Mouse (Mus musculus) lung, postnatal 10 days (tissue): ENCODE results near the gene Sp7.

Source experiments
- DNase-seq: peaks from one replicate; pipeline ENCODE4 v3.0.0; 2021

Gene Sp7

DNA sequence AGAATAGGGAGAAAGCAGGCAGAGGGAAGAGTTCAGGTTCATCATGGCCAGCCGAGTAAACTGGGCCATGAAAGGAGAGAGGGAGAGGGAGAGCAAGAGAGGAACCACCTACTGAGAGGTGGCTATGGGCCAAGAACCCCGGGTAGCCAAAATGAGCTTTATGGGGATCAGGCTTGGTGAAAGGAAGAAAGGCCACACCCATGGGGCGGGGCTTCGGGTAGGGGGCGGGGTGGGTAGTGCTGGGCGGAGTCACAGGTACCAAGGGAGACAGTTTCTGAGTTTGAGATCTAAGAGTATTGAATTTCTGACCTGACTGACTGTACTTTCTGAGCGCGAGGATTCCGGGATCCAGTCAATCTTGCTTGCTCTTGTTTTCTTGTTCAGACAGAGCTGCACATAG, 19.7 kb upstream of the Sp7 start:
- no peak for DNase-seq

DNA sequence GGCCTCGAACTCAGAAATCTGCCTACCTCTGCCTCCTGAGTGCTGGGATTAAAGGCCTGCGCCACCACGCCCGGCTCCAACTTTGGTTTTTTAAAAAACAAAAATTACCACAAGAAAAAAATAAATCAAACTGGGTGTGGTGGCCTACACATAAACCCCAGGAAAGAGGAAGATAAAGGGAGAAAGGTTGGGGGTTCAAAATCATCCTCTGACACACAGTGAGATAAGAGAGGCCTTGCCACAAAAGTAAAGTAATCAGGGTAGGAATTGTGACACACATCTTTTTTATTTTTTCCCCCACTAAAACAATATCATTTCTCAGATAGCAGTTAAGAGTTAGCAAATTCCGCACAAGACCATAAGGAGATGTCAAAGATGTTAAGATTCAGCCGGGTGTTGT, 16.7 kb upstream of the Sp7 start:
- no peak for DNase-seq

DNA sequence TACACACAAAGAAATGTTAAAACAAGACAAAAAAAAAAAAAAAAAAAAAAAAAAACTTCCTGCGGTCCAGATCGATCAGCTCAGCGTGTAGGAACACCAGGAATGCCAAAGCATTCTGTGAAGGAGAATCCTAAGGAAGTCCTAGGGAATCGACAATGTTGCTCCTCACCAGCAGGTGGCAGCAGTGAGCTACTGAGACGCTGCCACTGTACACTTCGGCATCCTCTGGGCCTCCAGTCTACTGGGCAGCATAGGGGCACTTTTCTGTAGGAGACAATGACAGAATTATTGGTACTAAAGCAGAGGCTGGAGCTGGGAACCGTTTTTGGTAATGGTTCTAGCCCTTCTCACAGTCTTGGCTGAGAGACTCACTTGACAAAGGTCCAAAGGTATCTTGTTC, 14.6 kb upstream of the Sp7 start:
- DNase-seq, result peak; percentile 89

DNA sequence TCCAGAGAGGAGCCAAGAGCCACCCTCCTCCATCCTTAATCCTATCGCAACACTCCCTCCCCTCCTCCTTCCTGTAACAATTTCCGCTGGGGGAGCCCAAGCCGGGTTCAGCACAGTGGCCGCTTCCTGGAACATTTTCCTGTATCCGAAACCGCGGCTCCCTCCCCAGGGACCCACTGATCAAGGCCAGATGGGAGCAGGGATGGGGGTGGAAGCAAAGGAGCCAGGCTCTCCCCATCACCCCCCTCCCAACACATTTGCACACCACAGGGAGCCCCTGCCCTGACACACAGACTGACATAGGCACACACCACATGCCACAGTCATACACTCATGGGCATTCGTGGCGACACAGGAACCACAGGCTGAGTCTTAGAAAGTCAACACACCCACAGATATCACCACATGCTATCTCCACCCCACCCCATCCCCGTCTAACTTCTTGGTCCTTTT, 10.9 kb upstream of the Sp7 start:
- DNase-seq, result peak; percentile 82

DNA sequence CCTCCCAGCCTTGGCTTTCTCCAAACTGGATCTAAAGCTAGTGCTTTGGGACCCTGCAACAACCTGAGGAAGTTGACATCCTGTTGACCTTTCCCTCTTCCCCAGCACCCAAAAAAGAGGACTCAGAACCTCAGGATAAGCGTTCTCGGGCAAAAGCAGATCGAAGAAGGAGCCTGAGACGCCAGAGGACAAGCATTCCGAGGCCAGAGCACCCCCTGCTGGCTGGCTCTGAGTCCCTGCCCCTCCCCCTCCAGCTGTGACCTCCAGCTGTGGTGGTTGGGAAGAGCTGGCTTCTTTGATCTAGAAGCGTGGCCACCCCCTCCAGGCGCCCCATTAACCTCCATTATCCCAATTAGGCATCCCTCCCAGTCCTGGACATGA, 10.2 kb upstream of the Sp7 start:
- DNase-seq, result peak; percentile 96

DNA sequence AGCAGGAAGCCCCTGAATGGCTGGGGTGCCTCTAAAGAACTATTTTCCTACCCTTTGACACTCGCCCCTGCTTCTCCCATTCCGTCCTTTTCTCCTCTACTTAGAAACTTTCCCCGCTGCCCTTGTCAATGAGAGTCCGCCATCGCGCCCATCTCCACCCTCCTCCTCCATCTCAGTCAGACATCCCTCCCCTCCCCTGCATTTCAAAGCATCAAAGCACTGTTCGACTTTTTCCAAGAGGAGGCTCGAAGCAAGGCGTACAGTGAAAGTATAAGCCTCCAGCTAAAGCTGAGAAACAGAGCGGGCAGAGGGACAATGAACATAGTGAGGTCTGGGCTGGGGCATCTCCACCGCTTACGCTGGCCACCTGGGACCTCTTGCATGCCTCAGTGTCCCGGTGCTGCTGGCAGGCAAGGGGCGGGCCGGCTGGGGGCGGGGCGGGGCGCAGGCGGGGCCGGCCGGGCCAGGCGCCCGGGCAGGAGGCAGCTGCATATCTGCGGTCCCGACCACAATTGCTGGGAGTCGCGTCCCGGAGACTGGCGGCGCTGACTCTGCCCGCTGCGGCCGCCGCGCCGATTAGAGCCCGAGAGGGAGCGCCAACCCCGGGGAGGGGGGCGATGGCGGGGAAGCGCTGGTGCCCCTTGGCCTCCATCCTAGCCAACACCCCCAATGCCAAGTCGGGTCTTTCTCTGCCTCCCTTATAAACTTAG, 9.6 kb upstream of the Sp7 start:
- peak; percentile 63 for DNase-seq

DNA sequence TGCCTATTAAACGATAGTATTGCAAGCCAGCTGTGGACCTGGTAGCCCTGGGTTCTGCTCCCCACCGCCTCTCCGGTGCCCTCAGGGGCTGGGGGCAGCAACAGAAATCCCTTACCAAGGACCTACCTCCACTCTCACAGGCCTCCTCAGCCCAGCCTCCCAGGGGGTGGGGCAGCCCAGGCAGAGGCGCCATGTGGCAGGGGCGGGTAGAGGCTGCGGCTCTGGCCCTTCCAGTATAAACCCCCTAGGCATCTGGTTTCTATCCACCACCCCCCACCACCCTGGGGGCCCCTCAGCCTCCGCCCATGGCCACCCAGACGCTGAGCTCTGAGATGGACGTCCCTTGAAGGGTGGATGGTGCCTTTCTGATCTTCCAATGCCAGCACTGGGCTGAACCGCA, 3.7 kb upstream of the Sp7 start:
- DNase-seq, result no peak

DNA sequence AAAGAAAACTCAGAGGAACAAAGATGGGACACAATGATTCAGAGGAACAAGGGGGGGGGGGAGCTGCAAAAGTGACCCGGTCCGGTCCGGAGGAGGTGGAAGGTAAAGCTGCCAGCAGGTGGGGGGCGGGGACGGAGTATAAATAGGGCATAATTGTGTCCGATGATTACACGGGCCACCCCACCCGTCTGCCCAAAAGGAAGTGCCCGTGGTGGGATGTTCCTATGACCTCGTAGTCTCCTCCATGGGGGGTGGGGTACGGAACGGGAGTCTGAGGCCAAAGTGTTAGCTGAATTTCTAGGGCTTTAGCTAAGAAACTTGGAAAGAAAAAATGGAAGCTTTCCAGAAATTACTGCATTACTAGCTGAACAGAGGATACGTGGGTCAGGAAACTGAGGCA, 3.0 kb upstream of the Sp7 start:
- DNase-seq, result peak; percentile 20

DNA sequence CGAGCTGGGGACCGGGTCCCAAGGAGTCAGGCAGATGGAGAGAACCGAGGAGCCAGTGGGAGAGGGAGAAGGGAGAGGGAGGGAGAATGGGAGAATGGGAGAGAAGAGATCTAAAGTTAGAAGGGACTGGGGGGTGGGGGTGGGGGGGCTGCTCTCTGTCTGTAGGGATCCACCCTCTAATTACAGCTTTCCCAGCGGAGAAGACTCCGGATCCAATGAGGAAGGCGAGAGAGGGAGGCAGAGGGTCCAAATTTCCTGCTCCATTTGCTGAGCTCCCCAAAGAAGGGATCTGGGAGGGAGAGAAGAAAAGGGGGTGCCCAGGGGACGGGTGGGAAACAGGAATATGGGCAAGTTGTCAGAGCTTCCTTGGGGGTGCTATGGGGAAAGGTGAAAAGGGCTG, 744 bp downstream of the Sp7 start:
- no peak for DNase-seq

DNA sequence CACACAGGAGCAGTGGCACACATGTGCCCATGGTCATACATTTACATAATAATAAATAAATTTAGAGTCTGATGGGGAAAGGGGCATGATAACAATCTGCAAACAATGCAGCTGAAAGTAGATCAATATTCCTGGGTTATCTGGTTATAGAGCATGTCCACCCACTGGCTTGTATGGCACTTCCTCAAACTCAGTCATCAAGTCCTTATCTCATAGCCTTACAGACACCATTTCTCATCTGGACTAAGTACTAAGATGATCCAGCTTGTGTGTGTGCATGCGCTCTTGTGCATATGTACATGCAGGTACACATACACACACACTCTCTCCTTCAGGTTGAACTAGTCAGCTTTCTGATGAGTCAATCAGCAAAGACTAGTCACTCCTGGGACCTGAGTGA, 2.3 kb downstream of the Sp7 start:
- no peak for DNase-seq

DNA sequence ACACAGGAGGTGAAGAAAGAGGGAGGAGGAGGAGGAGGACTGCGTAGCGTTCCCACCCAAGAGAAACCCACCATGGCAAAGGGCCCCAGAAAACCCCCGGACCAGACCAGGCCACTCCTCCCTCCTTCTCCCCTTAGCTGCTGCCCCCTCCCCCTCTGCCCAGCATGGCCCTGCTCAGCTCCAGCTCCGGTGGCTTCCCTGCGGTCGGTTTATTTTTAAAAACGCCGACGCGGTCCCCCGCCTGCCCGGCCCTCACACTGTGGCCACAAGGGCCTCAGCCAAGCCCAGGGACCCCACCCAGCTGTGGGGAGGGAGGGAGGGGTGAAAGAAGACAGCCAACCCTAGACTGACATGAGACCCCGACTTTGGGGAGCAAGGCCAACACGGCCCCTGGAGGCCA, 4.3 kb downstream of the Sp7 start:
- peak; percentile 48 for DNase-seq

DNA sequence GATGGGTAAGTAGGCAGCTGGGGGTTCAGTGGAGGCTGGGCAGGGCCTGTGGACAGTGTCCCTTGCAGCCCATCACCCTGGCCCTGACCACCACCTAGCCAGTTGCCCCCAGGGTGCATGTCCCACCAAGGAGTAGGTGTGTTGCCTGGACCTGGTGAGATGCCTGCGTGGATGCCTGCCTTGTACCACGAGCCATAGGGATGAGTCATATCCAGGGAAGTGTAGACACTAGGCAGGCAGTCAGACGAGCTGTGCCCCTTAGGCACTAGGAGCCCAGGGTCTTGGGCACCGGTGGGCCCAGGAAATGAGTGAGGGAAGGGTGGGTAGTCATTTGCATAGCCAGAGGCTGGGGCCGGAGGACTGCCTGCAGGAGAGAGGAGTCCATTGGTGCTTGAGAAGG, 8.1 kb downstream of the Sp7 start:
- no peak for DNase-seq

DNA sequence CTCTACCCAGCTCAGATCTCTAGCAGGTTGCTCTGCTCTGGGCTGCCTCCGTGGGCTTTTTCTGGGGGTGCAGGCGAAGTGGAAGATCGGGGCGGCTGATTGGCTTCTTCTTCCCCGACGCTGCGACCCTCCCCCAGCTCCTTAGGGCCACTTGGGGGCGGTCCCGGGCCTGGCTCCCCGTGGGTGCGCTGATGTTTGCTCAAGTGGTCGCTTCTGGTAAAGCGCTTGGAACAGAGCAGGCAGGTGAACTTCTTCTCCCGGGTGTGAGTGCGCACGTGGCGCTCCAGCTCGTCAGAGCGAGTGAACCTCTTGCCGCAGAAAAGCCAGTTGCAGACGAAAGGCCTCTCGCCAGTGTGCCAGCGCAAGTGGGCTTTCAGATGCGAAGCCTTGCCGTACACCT, 8.9 kb downstream of the Sp7 start:
- DNase-seq, result no peak

DNA sequence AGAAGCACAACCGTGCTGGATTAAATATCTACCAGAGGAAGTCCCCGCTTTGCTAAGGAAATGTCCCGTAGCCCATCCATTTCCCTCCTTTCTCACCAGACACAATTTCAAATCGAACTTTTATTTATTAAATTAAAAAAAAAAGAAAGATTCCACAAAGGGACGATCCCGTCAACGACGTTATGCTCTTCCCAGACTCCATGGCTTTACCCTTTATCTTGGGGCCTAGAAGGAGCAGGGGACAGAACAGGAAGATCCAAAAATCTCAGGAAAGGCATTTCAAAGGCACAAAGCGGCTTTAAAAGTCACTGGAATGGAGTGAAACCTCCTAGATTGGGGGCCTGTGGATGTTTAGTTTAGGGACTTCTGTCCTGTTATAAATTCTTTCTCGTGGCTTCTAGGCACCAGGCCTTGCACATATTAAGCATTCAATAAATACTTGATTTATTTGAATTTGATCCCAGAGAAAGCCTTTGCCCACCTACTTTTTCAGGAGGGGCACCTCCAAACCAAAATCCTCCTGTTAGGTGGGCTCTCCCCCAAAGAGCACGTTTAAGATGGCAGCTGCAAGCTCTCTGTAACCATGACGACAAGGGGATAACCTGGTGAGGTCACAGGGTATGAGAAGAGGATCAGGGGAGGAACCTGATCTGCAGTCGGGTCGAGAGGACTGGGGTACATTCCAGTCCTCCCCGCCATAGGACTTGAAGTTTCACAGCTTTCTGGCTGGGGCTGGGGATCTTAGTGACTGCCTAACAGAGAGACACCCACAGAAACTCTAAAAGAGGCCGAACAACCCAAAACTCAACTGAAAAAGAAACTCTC, 10.3 kb downstream of the Sp7 start:
- DNase-seq, result no peak

DNA sequence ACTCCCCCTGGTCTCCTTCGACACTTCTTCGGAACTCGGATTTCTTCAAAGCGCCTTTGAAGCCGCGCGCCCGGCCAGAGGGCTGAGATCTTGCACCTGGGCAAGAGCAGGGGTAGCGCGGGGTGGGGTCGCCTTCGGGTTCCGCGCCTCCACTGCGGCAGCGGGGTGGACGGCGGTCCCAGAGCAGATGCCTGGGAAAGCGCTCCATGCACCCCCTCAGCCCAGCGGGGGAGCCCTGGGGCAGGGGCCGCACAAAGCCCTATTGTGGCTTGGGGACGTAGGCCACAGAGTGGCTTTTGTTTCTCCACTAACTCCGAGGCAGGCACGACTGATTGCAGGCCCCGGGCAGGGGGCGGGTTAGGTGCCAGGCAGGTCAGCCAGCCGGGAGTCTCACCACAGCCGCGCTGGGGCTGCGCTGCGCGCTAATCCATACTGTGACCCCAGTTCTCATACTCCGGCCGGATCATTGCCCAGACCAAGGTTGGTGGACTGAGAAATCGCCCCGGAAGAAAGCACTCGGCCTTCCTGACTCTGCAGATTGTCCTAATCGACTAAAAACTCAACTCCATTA, 11.0 kb downstream of the Sp7 start:
- peak; percentile 21 for DNase-seq

DNA sequence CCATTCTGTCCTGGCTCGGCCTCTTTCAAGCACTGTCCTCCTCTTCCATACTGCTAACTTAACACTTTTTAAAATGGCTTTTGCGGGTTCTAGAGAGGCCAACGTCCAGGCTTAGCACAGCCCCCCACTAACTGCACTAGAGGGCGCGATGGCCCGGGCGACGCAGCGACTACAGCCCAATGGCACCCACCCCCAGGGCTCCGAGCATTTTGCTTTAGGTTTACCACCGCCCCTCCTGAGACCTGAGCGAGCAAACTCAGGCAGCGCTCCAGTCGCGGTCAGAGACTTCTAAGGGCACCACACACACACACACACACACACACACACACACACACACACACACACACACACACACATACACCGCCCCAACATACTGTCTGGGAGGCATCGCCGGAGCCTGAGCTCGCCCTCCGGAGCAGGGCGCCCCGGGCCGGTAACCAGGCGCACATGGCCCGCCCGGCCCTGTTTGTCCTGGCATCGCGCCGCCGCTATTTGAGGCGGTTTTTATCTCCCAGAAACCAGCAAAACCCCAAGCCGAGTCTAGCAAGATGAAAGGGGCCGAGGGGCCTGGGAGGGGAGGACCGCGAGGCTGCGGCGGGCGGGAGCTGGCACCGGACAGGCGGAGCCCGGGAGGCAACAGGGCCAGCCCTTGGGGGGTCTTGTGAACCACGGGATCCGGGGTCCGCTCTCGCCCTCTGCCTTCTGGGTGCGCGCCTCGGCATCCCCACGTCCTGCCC, 11.7 kb downstream of the Sp7 start:
- peak; percentile 74 for DNase-seq

DNA sequence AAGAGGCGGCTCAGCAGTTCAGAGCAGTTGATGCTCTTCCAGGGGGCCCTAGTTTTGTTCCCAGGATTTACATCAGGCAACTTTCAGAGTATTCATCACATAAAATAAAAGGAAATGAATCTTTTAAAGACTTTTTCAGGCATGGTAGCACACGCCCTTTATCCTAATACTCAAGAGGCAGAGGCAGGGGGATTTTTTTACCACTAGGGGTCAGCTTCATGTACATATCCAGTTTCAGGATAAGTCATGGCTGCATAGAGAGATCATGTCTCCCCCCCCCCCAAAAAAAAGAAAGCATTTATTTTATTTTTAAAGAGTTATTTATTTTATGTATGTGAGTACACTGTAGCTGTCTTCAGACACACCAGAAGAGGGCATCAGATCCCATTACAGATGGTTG, 13.0 kb downstream of the Sp7 start:
- DNase-seq, result no peak

DNA sequence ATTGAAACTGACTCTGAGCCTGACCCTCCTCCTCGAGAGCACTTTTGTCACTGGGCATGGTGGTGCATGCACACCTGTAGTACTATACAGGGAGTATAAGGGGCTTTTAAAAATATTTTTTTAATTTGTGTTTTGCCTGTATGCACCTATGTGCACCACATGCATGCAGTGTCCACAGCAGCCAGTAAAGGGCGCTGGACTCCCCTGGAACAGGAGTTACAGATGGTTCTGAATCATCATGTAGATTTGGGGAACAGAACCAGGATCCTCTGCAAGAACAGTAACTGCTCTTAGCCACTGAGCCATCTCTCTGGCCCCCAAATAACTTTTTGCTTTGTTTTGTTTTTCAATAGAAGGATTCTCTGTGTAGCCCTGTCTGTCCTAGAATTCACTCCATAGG, 14.8 kb downstream of the Sp7 start:
- peak; percentile 22 for DNase-seq

DNA sequence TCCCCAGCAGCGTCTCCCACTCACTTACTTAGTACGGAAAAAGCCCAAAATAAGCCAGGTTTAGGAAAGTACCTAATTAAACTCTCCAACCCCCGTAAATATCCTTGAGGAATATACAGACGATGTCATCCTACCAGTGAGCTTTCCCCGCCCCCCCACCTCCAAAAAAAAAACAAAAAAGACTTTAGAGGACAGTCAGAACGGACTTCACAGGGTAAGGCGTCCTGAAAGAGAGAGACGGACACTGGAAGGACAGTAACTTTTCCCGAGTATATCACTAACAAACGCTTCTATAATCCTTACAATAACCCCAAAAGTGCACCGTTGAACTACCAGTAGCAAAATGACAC, 16.1 kb downstream of the Sp7 start:
- no peak for DNase-seq

DNA sequence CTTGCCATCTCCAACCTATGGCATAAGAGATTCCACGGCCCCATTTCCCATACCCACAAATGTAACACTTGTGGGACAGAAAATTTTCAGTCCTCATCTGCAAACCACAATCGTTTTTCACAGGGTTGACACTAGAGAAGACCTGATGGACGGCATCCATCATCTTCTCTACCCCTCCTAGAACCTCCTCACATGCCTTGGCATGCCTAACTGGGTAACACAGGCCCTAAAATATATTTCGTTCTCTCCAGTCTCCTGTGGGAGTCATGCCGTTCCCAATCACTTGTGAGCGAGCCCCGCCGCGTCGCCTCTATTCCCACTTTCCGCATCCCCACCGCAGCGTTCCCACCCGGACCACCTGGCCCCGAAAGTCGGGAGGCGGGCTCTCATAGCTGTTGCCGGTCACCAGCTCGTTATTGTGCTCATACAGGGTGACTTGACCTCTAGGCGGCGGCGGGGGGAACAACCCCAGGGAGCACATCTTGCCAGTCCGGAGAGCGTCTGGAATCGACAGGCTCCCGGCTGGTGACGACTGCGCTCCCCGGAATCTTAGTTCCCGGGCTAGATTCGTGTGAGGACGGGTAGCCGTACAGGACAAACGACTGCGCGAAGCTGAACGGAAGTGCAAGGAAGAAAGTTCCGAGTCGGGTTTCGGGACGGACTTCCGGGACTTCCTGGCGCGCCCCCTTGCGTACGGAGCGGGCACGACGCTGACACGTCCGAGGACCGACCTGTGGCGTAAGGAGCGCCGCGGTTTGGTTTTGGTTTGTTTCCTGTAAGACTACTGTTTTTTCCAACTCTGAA, 16.6 kb downstream of the Sp7 start, which contains the start of gene Aaas:
Gene Aaas, minus strand, starts transcription at position 634 of the 804 bp plus-strand sequence.
- peak; percentile 97 for DNase-seq

DNA sequence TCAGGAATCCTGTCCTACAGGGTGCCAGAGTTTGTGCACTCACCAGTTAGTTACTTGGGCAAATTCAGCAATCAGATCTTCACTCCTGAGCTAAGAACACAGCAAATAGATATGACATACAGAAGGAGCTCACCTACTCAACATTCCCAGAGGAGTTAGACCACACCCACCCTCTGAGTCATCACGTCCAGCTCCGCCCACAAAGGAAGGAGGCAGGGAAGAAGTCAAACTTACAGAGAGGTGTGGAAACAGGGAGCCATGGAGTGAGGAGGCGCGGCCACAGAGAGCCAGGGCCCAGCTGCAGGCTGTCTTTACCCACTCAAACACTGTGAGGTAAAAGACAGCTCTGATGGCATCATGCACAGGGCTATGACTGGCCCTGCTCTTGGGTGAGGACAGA, 20.5 kb downstream of the Sp7 start:
- peak; percentile 37 for DNase-seq

DNA sequence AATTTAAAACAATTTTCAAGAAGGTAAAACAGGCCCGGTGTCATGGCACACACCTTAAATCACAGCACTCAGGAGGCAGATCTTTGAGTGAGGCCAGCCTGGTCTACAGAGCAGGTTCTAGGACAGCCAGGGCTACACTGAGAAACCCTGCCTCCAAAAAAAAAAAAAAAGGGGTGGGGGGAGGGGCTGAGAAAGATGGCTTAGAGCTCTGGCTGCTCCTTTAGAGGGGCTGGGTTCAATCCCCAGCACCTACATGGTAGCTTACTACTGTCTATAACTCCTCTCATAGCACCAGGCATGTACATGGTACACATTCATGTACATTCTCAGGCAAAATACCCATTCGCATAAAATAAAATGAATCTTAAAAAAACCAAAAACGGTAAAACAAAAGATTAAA, 22.5 kb downstream of the Sp7 start:
- no peak for DNase-seq

DNA sequence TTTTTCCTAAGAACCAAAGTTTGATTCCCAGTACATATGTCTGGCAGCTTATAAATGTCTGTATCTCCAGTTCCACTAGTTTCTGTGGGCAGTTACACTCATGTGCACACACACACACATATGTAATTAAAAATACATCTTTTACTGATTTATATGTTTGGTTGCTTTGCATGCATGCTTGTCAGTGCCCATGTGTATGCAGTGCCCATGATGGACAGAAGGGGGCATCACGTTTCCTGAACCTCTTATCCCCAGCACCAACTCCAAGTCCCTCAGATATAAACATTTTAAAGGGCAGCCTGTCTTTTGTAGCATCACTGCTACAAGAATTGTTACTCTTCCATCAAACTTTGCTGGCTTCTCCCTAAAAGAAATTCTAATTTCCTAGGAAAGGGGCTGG, 25.4 kb downstream of the Sp7 start:
- peak; percentile 78 for DNase-seq
